Mouse (Mus musculus): Measurements from ENCODE around the gene Dcst1. TPM values are rescaled to one million over a fixed set of nuclear protein-coding genes. Genes with fewer than 3 reads are reported as not detected.
A peak's percentile ranks its signal among the peaks of the same experiment; 100 is the strongest.

The Dcst1 gene
- total RNA-seq, 1 experiment from 2014 or later, result not detected

DNA sequence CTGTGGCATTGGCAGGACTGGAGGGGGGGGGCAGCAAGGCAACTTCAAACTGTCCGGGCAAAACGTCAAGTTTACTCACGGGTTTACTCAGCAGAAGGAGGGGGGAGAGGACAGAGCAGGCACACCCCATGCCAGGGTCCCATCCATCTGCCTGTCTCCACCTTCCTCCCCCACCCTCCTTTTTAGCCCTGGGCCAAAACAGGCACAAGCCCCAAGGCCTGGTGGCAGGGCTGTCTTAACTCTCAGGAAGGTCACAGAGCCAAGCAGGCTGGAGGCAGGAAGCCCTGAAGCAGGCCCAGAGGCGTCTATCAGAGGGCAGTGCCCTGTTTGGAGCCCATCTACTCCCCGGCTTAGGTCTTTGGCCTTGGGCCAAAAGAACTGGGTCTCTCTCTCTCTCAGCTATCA lies 25.1 kb upstream of the Dcst1 start:
- no peak for ATAC-seq (ENCODE audit: extremely low read depth, insufficient number of reproducible peaks, low FRiP score, poor library complexity, severe bottlenecking)

DNA sequence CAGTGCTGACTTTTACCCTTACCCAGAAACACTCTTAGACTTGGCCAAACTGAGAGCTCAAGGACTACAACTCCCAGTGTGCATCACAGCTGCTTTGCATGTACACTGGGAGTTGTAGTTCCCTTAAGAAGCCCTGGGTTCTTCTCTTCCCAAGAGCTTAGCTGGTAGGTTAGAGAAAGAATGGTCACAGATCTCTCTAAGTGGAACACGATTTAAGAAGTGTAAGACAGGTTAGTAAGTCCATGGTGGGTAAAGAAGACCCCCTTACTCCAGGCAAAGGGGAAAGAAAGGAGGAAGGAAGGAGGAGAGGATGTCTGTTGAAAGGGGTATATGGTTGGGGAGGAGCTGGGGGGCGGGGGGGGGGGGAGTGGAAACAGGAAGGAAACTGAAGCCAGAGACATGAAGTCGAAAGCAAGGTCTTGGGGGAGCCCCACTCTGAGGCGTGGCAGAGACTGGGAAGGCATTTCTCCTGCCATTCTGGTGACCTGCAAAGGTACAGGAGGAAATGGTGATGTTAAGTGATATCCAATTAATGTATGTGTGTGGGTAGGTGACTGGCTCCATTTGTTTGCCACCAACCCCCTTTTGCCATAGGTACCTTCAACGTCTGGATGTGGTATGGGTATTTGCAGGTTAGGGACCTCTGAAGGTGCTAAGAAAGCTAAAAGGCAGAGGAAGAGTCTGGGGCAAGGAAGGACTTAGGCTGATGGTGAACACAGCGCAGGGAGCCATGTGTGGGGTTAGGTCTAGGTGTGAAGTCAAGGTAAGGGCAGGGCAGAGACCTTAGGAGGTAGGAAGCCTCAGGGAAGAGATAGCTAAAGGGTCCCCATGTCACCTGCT lies 24.1 kb upstream of the Dcst1 start:
- peak; percentile 47 for ATAC-seq (ENCODE audit: extremely low read depth, insufficient number of reproducible peaks, low FRiP score, poor library complexity, severe bottlenecking)

DNA sequence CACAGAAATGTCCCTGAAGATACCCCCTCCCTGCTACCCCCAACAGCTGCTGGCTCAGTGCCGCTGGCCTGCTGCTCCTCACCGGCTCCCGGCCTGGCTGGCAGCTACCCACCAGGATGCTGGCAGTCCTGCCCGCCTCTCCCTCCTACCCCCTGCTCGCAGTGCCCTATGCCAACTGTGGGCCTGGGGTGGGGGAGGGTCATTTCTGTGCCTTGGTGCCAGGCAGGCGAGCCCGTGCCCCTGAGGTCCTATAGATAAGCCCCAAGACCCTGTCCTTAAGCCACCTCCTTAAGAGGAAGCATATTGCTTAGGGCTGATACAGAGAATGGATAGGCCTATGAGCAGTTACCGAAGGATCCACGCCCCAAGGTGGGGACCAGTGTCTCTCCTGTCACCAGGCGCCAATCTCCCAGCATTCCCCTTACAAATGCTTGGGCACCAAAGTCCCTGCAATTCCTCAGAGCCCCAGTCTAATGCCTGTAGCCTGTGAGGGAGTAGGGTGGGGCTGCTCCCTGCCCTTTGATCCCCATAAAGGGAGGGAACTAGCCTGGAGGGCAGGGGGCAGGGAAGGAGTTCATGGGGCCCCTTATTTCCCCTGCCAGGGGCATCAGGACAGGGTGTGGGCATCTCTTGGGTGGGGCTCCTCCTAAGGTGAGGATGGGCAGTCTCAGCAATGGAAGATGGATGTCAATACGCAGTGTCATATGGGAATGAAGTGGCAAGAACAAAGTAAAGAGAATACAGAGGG lies 23.3 kb upstream of the Dcst1 start:
- no peak for ATAC-seq (ENCODE audit: extremely low read depth, insufficient number of reproducible peaks, low FRiP score, poor library complexity, severe bottlenecking)

DNA sequence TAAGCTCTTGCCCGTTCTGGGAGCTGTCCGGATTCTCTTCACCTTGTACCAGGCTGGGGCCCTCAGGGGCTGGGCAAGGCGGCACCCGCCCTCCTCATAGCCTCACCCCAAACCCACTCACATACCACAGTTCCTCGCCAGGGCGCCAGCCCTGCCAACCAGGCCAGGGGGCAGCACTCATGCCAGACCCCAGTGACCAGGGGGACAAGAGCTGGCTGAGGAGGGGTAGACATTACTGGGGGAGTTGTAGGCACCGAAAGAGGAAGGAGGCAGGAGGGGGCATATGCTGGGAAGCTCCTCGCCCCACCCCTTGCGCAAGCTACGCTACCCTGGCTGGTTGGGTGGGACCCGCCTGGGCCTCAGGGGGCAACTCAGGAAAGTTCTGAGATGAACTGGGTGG lies 22.6 kb upstream of the Dcst1 start:
- ATAC-seq (ENCODE audit: extremely low read depth, insufficient number of reproducible peaks, low FRiP score, poor library complexity, severe bottlenecking), result no peak

DNA sequence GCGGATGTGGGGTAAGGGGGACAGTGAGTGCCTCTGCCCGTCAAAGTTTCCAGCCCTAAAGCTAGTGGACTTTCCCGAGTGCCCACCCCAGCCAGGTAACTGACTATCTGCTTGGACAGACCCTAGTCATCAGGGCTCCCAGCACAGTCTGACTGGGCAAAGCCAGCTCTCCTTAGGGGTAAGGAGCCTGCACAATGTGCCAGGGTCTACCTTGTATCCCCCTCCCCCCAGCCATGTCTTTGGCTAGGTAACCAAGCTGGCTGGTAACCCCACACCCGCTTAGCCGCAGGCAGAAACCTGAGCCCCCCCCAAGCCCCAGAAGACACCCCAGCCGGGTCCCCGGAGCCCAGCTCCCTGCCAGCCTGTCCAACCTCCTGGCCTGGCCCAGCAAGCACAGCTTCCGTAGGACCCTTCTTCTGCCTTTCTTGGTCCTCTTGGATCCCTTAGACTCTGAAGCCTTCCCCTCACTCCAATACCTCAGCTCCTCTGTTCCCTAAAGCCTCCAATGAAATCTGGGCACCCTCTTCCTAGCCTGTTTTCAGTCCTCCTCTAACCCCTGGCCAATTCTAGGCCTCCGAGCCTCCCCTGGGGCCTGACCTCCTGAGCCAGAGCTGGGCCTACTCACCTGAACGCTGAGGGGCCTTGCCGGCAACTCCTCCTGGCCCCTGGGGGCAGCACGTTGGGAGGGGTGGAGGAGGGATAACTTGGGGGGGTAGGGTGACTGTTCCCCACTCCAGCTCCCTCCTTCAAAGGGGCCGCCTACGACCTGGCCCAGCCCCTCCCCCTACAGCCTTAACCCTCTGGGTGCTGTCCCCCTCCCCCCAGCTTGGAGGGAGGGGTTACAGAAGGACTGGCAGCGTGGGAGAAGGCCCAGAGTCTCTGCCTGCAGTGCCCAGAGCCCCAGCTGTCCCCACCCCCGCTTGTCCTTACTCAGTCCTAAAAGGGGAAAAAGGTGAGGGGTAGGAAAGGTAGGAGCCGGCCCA lies 21.7 kb upstream of the Dcst1 start:
- no peak for ATAC-seq (ENCODE audit: extremely low read depth, insufficient number of reproducible peaks, low FRiP score, poor library complexity, severe bottlenecking)

DNA sequence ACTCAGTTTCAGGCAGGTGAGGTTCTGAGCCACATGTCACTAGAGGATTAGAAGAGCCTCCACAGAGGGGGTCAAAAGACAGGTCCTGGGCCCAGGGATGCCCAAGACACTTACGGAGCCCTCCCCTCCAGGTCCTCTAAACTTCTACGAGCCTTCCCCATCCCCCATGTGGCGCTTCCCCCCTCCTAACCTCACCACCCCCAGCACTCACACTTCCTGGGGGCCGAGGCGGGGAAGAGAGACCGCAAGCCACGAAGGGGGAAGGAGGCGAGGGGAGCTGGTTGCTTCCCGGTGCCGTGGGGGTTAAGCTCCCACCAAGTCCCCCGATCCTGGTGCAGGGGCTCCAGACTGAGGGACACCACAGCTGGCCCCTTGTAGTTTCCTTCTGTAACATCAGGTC lies 20.4 kb upstream of the Dcst1 start:
- ATAC-seq (ENCODE audit: extremely low read depth, insufficient number of reproducible peaks, low FRiP score, poor library complexity, severe bottlenecking), result no peak

DNA sequence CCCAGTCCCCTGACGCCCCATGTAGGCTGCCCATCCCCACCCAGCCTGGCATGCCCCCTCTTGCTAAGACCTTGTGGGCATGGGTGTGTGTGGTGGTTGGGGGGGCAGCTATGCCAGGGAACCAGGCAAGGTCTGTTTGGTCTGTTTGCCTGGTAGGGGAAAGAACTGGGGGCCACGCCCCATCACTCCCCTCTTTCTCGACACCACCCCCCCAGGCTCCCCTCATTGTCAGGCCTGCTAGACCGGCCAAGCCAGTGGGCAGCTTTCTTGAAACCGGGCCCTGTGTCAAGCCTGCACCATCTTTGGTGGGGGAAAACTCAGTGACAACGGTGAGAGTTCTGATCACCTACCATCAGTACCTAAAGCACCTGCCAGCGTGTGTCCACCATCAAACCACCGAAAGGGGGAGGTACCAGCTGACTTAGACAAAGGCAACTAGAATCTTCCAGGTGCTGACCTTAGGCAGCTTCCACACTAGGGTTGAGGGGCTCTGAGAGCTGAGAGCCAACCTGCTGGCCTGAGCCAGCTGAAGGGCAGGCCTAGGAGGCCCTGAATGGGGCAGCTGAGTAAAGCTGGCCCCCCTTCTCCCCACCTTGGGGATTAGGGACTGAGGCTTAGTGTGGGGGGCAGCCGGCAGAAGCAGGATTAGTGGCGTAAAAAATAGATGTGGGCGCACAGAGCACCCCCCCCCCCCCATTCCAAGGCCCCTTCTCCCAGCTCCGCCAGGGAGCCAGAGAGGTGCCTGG lies 19.5 kb upstream of the Dcst1 start:
- ATAC-seq (ENCODE audit: extremely low read depth, insufficient number of reproducible peaks, low FRiP score, poor library complexity, severe bottlenecking), result no peak

DNA sequence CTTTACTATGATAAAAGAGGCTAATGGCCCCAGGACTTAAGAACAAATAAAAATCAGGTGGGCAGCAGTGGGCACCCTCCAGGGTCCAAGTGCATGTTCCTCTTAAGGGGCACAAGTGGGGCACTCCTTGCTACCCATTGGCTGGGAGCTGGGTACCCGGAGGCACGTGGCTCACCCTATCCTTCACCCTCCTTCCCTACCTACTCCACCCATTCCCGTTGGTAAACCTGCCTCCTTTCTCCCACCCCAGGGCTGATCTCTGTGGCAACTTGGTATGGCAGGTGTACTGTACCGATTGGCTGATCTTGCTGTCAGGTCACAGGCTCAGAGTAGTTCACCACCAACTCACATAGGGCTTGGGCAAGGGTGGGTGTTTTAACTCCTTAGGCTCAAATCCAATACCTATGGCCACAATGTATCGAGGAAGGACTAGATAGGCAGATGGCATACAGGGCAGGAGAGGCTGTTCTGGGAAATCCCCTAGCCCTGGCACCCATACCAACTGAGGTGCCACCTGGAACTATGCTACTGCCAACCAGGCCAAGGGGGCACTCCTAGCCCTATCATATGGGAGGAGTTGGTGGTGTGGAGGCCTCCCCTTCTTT lies 18.7 kb upstream of the Dcst1 start:
- no peak for ATAC-seq (ENCODE audit: extremely low read depth, insufficient number of reproducible peaks, low FRiP score, poor library complexity, severe bottlenecking)

DNA sequence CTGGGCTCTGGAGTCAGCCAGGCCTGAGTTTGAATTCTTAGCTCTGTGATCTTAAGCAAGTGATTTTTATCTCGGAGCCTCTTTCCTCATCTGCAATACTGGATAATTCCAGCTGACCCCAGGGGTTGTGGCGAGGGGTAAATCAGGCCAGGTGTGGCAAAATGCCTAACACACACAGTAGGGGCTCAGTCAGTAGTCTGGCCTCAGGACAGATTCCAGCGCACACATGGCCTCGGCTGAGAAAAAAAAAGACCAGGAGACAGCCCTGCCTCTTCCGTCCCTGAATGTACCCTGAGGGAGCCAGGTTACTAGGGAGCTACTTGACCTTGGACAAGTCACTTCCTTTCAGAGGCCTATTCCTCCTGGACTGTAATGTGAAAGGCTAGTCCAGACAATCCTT lies 17.9 kb upstream of the Dcst1 start:
- ATAC-seq (ENCODE audit: extremely low read depth, insufficient number of reproducible peaks, low FRiP score, poor library complexity, severe bottlenecking), result no peak

DNA sequence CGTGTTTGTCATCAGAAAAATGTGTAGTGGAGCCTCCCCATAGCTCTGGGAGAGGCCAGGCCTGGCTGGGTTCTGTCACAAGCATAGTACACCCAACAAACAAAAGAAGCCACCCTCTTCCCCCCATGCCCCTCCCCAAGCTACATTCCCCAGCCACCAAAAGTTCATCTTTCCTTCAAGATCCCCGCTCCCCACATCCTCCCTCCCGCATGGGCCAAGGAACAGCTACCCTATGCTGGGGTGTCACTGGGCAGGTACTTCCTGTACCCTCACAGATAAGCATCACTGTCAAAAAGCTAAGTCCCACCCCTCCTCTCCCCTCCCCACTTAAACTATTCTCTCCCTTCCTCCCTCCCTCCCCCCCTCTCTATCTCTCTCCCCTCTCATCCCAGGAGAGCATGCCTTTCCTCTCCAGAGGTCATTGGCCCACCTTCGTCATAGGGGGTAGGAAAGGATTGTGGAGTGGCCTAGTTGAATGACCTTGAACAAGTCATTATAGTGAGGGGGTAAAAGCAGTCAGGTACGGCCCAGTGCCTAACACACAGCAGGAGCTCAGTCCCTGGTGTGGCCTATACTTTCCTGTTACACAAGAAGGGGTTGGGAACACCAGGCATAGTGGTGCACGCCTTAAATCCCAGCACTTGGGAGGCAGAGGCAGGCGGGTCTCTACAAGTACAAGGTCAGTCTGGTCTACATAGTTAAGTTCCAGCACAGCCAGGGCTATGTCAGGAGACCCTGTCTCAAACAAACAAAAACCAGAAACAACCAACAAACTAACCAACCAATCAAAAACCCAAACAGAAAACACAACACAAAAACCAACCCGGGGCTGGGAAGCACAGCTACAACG lies 17.2 kb upstream of the Dcst1 start:
- no peak for ATAC-seq (ENCODE audit: extremely low read depth, insufficient number of reproducible peaks, low FRiP score, poor library complexity, severe bottlenecking)

DNA sequence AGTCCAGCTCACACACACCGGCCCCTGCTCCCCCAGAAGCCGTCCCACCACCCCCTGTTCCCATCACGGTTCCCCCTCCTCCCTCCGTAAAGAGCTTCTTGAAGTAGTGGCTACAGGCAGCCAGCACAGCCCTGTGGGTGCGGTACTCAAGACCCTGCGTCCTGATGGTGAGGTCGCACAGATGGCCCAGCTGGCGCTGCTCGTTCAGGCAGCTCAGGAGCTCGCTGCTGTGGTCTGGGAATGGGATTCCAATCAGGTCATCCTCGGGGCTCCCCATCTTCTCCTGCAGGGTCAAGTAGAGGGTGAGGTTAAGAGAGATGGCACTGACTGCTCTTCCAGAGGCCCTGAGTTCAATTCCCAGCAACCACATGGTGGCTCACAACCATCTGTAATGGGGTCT lies 16.2 kb upstream of the Dcst1 start:
- ATAC-seq (ENCODE audit: extremely low read depth, insufficient number of reproducible peaks, low FRiP score, poor library complexity, severe bottlenecking), result no peak

DNA sequence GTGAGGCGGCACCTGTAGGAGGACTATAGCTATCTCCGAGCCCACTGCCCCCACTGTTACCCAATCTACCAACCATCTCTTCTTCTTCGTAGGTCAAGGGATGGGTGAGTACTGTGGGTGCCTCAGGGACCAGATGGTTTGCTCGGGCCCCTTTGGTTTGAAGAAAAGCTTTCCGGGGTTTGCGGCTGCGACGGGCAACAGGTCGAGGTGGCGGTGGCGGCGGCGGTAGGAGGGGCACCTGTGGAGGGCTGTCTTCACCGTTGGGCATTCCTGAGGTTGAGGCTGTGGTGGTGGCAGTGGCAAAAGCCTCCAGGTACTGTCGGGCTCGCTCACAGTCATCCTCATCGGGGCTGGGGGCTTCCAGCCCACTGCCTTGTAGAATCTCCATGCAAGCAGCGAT lies 15.7 kb upstream of the Dcst1 start:
- no peak for ATAC-seq (ENCODE audit: extremely low read depth, insufficient number of reproducible peaks, low FRiP score, poor library complexity, severe bottlenecking)

DNA sequence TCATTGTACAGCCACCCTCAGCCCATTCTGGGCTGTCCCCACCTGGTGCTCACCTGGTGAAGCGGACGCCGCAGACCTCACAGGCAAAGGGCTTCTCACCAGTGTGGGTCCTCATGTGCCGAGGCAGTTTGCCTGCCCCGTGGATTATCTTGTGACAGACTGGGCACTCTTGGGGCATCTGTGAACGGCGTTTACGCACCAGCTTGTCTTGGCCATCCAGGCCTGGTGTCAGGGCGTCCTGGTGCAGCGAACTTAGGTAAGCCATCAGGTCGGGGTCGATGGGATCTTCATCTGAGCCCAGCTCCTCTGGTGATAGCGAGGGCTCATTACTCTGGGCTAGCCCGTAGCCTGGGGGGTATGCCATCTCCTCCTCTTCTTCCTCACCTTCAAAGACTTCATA lies 15.2 kb upstream of the Dcst1 start:
- no peak for ATAC-seq (ENCODE audit: extremely low read depth, insufficient number of reproducible peaks, low FRiP score, poor library complexity, severe bottlenecking)

DNA sequence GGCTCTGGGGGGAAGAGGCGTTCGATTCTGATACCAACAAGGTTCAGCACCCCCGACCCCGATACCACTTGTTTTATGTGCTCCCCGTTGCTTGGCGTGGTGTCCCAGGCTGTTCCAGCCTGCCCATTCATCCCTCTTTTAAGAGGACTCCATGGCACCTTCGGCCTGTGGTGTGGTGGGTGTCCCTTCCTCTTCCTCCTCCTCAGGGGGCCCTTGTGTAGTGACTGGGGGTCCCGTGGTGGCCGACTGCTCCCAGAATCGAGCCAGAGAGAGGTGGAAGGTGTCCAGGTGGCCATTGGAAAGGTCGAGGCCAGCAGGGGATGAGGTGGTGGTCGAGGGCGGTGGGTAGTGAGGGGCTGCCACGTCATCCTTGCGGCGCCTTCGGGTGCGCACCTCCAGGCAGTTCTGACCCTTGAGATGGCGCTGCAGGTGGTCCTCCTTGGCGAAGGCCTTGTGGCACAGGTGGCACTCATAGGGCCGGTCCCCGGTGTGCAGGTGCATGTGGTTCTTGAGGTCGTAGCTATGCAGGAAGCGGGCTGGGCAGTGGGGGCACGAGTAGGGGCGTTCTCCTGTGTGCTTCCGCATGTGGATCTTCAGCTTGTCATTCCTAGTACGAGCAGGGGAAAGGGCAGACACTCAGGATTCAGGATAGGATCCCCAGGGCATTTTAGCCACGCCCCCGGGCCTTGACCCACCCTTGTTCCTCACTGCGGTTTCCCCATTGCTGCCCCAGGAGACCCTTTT lies 14.5 kb upstream of the Dcst1 start:
- ATAC-seq (ENCODE audit: extremely low read depth, insufficient number of reproducible peaks, low FRiP score, poor library complexity, severe bottlenecking), result 0 out of 2 replicates have a peak, but pooled peaks have one; percentile 7

DNA sequence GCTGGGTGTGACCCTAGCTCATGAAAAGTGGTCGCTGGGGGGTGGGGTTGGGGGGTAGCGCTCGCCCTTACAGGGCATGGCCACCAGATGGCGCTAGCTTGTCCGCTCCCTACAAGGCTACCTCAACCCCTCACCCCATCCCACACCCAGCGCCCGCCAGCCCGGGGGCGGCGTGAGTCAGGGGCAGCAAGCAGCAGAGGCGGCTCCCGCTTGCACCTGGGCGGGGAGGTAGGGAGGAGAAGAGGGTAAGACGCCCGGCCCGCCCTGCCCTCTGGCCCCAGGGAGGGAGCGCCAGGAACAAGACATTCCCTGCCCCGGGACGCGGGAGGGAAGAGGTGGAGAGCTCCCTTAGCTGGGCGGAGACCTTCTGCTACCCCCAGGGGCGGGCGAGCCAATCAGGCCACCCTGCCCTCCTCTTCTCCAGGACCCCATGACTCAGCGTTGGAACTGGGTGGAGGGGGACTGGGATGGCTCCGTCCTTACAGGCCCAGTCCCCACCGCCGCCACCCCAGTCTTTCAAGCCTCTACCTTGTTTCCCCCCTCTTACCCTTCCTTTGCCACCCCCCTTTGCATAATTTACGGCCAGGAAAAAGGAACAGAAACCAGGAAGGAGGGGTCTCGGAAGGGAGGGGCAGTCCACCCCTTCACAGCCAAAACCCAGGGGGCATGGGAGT lies 13.5 kb upstream of the Dcst1 start:
- peak; percentile 57 for ATAC-seq (ENCODE audit: extremely low read depth, insufficient number of reproducible peaks, low FRiP score, poor library complexity, severe bottlenecking)

DNA sequence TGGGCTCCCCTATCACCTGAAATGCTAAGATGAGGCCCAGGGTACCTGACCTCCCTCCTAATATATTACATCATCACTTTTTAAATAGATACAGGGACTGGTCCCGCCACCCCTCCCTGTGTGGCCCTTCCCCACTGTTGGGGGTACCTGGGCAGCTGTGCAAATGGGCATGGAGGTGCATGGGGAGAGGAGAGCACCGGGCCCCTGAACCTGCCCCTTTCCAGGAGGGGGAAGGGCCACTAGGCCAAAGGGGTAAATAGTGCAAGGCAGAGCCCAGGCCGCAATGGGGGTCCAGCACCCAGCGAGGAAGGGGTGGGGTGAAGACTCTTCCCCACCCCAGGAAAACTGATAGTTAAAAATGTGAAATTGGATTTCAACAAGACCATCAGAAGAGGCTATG lies 12.8 kb upstream of the Dcst1 start:
- ATAC-seq (ENCODE audit: extremely low read depth, insufficient number of reproducible peaks, low FRiP score, poor library complexity, severe bottlenecking), result no peak
